Mouse (Mus musculus): ENCODE data around the gene Spag6. TPM values are rescaled to one million over a fixed set of nuclear protein-coding genes. Genes with fewer than 3 reads are reported as not detected.

Spag6 gene
- polyA plus RNA-seq, 1 experiment: not detected

DNA sequence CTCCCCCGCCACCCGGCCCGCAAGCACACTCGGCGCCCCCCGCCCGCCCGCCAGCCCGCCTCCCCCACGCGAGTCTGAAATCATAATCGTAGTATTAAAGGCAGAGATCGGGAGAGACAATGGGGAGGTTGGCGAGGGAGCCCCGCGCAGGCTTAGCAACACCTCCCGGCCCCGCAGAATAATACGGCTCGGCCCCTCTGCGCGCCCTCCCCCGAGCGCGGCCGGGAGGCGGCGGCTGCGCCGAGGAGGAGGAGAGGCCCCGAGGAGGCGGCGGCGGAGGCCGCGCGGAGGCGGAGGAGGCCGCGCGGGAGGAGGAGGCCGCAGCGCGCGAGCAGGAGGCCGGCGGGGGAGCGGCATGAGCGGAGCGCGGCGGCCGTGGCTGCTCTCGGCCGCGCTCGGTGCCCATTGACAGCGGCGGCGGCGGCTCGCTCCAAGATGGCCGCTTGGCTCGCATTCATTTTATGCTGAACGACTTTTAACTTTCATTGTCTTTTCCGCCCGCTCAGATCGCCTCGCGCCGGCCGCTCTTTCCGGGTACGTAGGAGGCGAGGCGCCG is 16.8 kb upstream of the Spag6 start, which contains the start of gene Bmi1:
Bmi1 (plus strand) TSS at position 83 of the 556 bp plus-strand sequence.
- Histone ChIP-seq H3K27me3 (ENCODE audit: control insufficient read depth, insufficient read depth, low read length, poor library complexity, severe bottlenecking) (peaks cover 52% of the 10 kb centered on the region), H3K4me1 (ENCODE audit: control insufficient read depth, insufficient read depth, low read length) (no peaks in the 10 kb centered on the region), H3K9ac (ENCODE audit: low read depth, poor library complexity, severe bottlenecking) (peak within 1 kb of the TSS; percentile 93), H3K9me3 (replicated peaks; ENCODE audit: control insufficient read depth, insufficient read depth, low read length, poor library complexity, severe bottlenecking) (no peaks in the 10 kb centered on the region), H3K36me3 (ENCODE audit: control insufficient read depth, insufficient read depth, low read length, poor library complexity, severe bottlenecking) (no peaks in the 10 kb centered on the region), H3K4me3 (ENCODE audit: low read depth, low read length) (peak within 1 kb of the TSS; percentile 83), H3K27ac (ENCODE audit: insufficient read depth, low read length) (no peak within 1 kb of the TSS)
- TF ChIP-seq EP300 (IDR thresholded peaks at IDR 0.05; ENCODE audit: insufficient read depth, low read depth, low read length) (no peak), CTCF (IDR thresholded peaks at IDR 0.05; ENCODE audit: low read depth, low read length) (no peak), POLR2A (IDR thresholded peaks at IDR 0.05; ENCODE audit: insufficient read depth, low read length) (no peak)

DNA sequence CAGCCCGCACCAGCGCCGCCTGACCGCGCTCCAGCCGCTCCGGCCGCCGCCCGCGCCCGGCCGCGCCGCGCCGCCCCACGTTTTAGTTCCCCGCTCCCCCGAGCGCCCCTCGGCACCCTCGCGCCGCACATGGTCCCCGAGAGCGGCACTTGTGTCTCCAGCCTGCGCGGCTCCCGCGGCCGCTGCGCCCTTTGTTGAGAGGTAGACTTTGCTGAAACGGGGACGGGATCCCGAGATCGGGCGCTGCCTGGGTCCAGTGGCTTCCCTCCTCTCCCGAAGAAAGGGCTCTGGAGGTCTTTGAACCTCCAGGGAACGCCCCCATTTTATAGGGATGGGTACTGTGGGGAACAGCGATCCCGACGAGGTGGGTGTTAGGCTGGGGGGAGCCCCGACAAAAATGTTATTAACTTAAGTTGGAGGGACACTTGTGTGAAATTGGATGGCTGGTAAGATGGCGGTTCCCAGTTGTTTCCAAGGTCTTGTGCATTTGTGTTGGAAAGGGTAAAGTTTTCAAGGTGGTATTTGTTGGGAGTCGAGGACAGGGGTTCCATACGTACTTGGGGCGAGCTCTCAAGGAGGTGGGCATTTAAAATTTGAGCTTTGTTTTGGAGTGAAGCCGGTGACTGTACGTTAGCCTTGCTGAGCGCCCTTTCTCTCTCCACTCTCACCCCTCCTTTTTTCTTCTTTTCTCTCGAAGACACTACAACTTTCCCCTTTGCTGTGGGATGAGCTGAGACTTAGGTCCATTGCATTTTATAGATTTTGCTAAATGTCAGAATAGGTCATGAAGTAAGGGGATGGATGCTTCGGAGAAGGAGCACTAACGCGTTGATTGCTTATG is 16.0 kb upstream of the Spag6 start:
- peak overlapping the region; percentile 93 for H3K9ac ChIP-seq (ENCODE audit: low read depth, poor library complexity, severe bottlenecking)
- H3K4me3 ChIP-seq (ENCODE audit: low read depth, low read length): peak overlapping the region; percentile 83
- H3K4me1 ChIP-seq (ENCODE audit: control insufficient read depth, insufficient read depth, low read length): no peaks in the 10 kb centered on the region
- H3K27me3 ChIP-seq (ENCODE audit: control insufficient read depth, insufficient read depth, low read length, poor library complexity, severe bottlenecking): peaks cover 52% of the 10 kb centered on the region
- TF ChIP-seq EP300 (IDR thresholded peaks at IDR 0.05; ENCODE audit: insufficient read depth, low read depth, low read length) (no peak), CTCF (IDR thresholded peaks at IDR 0.05; ENCODE audit: low read depth, low read length) (no peak), POLR2A (IDR thresholded peaks at IDR 0.05; ENCODE audit: insufficient read depth, low read length) (no peak)
- H3K36me3 ChIP-seq (ENCODE audit: control insufficient read depth, insufficient read depth, low read length, poor library complexity, severe bottlenecking): no peaks in the 10 kb centered on the region
- no peak overlapping the region for H3K27ac ChIP-seq (ENCODE audit: insufficient read depth, low read length)
- no peaks in the 10 kb centered on the region for H3K9me3 ChIP-seq (replicated peaks; ENCODE audit: control insufficient read depth, insufficient read depth, low read length, poor library complexity, severe bottlenecking)

DNA sequence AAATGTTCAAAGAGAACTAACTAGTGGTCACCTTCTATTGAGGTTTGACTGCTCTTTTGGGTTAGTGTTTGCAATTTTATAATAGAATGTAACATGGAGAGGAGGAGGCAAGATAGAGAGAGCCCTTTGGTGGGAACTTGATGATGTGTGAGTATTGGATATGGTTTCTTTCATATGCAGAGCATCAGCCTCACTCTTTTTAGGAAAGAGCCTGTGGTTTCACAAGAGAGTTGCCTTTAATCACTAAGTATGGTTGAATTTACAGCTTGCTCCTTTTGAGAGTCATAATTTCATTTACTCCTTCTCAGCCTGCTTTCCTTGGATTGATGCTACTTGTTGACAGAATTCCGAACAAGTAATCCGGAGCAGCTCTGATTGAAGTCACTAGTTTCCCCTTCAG is 14.1 kb upstream of the Spag6 start:
- TF ChIP-seq POLR2A (IDR thresholded peaks at IDR 0.05; ENCODE audit: insufficient read depth, low read length): no peak
- no peak for TF ChIP-seq EP300 (IDR thresholded peaks at IDR 0.05; ENCODE audit: insufficient read depth, low read depth, low read length)
- Histone ChIP-seq H3K4me3 (ENCODE audit: low read depth, low read length) (no peak overlapping the region), H3K9ac (ENCODE audit: low read depth, poor library complexity, severe bottlenecking) (no peak overlapping the region), H3K27me3 (ENCODE audit: control insufficient read depth, insufficient read depth, low read length, poor library complexity, severe bottlenecking) (peaks cover 53% of the 10 kb centered on the region), H3K4me1 (ENCODE audit: control insufficient read depth, insufficient read depth, low read length) (no peaks in the 10 kb centered on the region), H3K9me3 (replicated peaks; ENCODE audit: control insufficient read depth, insufficient read depth, low read length, poor library complexity, severe bottlenecking) (no peaks in the 10 kb centered on the region), H3K36me3 (ENCODE audit: control insufficient read depth, insufficient read depth, low read length, poor library complexity, severe bottlenecking) (no peaks in the 10 kb centered on the region), H3K27ac (ENCODE audit: insufficient read depth, low read length) (no peak overlapping the region)

DNA sequence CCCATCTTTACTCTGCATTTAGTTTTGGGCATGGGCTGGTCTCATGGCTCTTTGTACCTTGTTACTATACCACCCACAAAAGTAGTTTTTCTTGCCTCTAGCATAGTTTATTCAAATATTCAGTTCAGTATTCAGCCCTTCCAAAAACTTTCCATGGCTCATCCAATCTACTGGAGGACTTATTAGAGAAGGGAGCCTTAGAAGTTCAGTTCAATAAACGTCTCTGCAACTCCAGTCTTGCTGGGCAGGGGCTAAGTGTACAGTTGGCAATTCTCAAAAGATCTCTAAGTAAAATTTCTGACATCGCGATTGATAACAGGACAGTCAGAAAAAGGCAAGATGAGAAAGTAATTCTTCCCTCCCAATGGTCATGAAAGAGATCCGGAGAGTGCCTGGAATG is 13.3 kb upstream of the Spag6 start:
- Histone ChIP-seq H3K4me1 (ENCODE audit: control insufficient read depth, insufficient read depth, low read length) (no peaks in the 10 kb centered on the region), H3K4me3 (ENCODE audit: low read depth, low read length) (no peak overlapping the region), H3K9ac (ENCODE audit: low read depth, poor library complexity, severe bottlenecking) (no peak overlapping the region), H3K27ac (ENCODE audit: insufficient read depth, low read length) (no peak overlapping the region), H3K9me3 (replicated peaks; ENCODE audit: control insufficient read depth, insufficient read depth, low read length, poor library complexity, severe bottlenecking) (no peaks in the 10 kb centered on the region), H3K36me3 (ENCODE audit: control insufficient read depth, insufficient read depth, low read length, poor library complexity, severe bottlenecking) (no peaks in the 10 kb centered on the region), H3K27me3 (ENCODE audit: control insufficient read depth, insufficient read depth, low read length, poor library complexity, severe bottlenecking) (peaks cover 50% of the 10 kb centered on the region)
- TF ChIP-seq POLR2A (IDR thresholded peaks at IDR 0.05; ENCODE audit: insufficient read depth, low read length) (no peak), CTCF (IDR thresholded peaks at IDR 0.05; ENCODE audit: low read depth, low read length) (no peak), EP300 (IDR thresholded peaks at IDR 0.05; ENCODE audit: insufficient read depth, low read depth, low read length) (no peak)

DNA sequence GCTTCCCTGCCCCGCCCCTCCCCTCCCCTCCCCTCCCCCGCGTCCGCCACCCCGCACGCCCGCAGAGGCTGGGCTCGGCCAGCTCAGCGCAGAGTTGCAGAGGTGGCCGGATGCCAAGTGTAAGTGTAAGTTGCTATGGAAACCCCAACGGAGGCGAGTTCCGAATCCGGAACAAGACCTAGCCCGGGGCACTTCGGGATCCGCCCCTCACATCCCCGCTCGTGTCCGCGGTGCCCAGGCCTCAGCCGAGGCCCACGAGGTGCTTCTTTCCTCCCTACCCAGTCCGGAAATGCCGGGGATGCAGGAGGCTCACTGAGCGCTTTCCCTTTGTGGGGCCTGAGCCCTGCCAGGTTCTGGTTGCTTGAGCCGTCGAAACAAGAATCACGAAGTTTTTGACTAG is 12.9 kb upstream of the Spag6 start:
- Histone ChIP-seq H3K9me3 (replicated peaks; ENCODE audit: control insufficient read depth, insufficient read depth, low read length, poor library complexity, severe bottlenecking) (no peaks in the 10 kb centered on the region), H3K4me3 (ENCODE audit: low read depth, low read length) (peak overlapping the region; percentile 25), H3K27ac (ENCODE audit: insufficient read depth, low read length) (no peak overlapping the region), H3K36me3 (ENCODE audit: control insufficient read depth, insufficient read depth, low read length, poor library complexity, severe bottlenecking) (no peaks in the 10 kb centered on the region), H3K27me3 (ENCODE audit: control insufficient read depth, insufficient read depth, low read length, poor library complexity, severe bottlenecking) (peaks cover 45% of the 10 kb centered on the region), H3K9ac (ENCODE audit: low read depth, poor library complexity, severe bottlenecking) (no peak overlapping the region), H3K4me1 (ENCODE audit: control insufficient read depth, insufficient read depth, low read length) (no peaks in the 10 kb centered on the region)
- no peak for TF ChIP-seq CTCF (IDR thresholded peaks at IDR 0.05; ENCODE audit: low read depth, low read length)
- no peak for TF ChIP-seq POLR2A (IDR thresholded peaks at IDR 0.05; ENCODE audit: insufficient read depth, low read length)
- no peak for TF ChIP-seq EP300 (IDR thresholded peaks at IDR 0.05; ENCODE audit: insufficient read depth, low read depth, low read length)

DNA sequence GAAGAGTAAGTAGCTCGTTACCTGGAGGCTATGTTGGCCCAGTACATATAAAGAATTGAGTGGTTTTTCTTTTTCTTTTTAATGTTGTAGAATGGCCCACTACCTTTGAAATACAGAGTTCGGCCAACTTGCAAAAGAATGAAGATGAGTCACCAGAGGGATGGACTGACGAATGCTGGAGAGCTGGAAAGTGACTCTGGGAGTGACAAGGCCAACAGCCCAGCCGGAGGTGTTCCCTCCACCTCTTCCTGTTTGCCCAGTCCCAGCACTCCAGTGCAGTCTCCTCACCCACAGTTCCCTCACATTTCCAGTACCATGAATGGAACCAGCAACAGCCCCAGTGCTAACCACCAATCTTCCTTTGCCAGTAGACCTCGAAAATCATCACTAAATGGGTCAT is 9.8 kb upstream of the Spag6 start:
- H3K9ac ChIP-seq (ENCODE audit: low read depth, poor library complexity, severe bottlenecking): no peak overlapping the region
- H3K4me3 ChIP-seq (ENCODE audit: low read depth, low read length): no peak overlapping the region
- no peak overlapping the region for H3K27ac ChIP-seq (ENCODE audit: insufficient read depth, low read length)
- no peaks in the 10 kb centered on the region for H3K4me1 ChIP-seq (ENCODE audit: control insufficient read depth, insufficient read depth, low read length)
- peaks cover 43% of the 10 kb centered on the region for H3K27me3 ChIP-seq (ENCODE audit: control insufficient read depth, insufficient read depth, low read length, poor library complexity, severe bottlenecking)
- no peaks in the 10 kb centered on the region for H3K9me3 ChIP-seq (replicated peaks; ENCODE audit: control insufficient read depth, insufficient read depth, low read length, poor library complexity, severe bottlenecking)
- no peaks in the 10 kb centered on the region for H3K36me3 ChIP-seq (ENCODE audit: control insufficient read depth, insufficient read depth, low read length, poor library complexity, severe bottlenecking)
- TF ChIP-seq POLR2A (IDR thresholded peaks at IDR 0.05; ENCODE audit: insufficient read depth, low read length) (no peak), EP300 (IDR thresholded peaks at IDR 0.05; ENCODE audit: insufficient read depth, low read depth, low read length) (no peak), CTCF (IDR thresholded peaks at IDR 0.05; ENCODE audit: low read depth, low read length) (no peak)

Data from ES-Bruce4 (cell line).